Mouse (Mus musculus): ENCODE data around the gene Gm17455.

GRCm38 (mm10) chr10:60373937-60374578 is 25.5 kb upstream of the Gm17455 start:
- TF ChIP-seq CTCF (IDR thresholded peaks at IDR 0.05; ENCODE audit: low read depth) (no peak), EP300 (IDR thresholded peaks at IDR 0.05; ENCODE audit: low read depth) (no peak)

Measured in liver, postnatal 0 days (tissue).